Mouse (Mus musculus) v-Abl transformed pro-B cells (cell line): ENCODE data around the gene Mgat5b.
"Not testable (repeated sequence)": the region's sequence is repeated elsewhere in the genome, so short reads cannot be mapped to it uniquely, and the experiment has no call there.

ENCODE experiments used
- in situ Hi-C, 2 experiments: fragments of 400-800 bp; cut with MboI; formaldehyde crosslinking; loops; one replicate each; pipeline ENCODE4 v1.15.1; 2025; ENCODE audit not compliant: unreplicated experiment in 2 of 2

Gene Mgat5b

DNA sequence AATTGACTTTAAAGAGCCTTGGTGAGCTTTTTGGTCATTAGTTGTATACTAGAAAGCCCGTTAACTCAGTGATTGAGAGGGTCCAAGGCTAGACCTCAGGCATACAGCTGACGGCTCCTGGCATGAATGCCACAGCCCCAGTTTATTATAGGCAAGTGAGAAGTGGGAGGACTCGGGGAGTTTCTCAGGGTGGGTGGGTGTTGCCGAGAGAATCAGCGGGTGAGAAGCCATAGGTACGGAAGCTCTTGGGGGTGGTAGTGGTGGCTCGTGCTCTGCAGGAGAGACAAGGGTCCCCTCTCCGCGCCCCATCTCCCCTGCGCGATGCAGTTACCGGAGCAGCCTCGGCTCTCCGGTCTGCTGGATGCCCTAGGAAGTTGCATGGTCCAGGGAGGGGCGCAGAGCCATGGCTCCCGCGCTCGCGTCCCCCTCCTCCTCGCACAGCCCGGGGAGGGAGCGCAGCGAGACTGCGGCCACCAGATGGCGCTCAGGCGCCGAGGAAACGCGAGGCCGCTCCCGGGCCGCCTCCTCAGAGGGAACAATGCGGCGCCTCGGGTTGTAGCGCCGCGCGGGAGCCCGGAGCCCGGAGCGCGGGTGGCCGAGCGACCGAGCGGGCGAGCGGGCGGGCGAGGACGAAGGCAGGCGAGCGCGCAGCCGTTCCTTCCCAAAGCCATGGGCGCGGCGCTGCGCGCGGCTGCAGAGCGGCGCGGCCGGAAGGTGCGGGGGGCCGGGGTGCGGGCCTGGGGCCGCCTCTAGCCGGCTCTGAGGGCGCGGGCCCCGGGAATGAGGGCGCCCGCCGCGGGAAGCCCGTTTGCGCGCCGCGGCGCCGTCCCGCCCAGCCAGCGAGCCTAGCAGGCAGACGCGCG, at the start of gene Mgat5b:
Gene Mgat5b, plus strand, starts transcription at position 541 of the 863 bp plus-strand sequence.
- in situ Hi-C loops: no loop called here

DNA sequence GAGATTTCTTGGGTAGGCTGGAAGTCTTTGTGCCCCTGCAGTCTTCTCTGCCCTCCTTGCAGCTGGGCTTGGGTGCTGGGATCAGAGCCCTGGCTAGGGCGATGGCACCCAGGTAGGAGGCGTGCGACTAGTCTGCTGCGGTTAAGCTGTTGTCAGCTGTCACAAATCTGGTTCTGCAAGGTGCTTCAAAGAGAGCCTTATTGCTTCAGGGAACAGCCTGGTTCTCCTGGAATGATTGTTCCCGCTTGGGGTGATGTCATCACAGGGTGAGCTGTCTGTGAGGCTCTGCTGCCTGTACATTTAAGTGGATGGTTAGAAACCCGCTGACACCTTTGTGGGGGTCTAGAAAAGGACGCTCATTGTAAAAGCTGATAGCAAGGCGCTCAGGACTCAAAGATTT, 49.4 kb upstream of the Mgat5b start:
- in situ Hi-C loops: loop anchor here in 1 of 2 experiments (25.0 kb wide), 1 partner anchor 968 kb away; the partner anchor contains the start of genes Afmid, Birc5 and Tk1

DNA sequence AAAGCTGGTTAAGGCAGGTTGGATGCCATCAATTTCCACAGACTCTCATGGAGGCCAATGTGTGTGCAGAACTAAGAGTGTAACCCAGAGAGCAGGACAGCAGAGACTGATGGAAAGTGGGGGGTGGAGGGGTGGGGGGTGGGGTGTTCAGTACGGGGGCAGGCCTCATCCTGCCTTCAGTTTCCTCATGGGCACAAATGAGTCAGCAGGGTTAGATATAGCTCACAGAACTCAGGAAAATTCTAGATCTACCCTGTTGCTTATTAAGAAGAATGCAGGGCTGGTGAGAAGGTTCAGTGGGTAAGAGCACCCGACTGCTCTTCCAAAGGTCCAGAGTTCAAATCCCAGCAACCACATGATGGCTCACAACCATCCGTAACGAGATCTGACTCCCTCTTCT, 49.0 kb upstream of the Mgat5b start:
- in situ Hi-C loops: loop anchor here in 1 of 2 experiments (25.0 kb wide), 1 partner anchor 968 kb away; the partner anchor contains the start of genes Afmid, Birc5 and Tk1

DNA sequence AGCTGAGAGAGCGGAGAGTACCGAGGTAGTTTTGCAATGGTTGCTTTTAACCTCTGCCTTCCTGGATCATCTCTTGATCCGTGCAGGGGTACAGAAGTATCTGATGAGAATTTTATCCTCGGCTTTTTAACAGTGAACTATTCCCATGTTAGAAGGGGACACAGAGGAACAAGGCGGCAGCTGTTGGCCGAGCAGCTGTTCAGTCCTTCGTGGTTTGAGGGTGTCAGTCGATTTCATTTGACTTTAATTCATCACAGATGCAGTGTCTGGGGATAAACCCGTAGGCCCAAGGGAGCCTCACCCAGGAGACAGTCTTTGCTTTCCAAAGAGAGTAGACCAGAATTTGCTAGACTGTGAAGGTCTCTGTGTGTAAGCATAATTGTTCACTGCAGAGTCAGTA, 47.1 kb upstream of the Mgat5b start:
- in situ Hi-C loops: loop anchor here in 1 of 2 experiments (25.0 kb wide), 1 partner anchor 966 kb away; the partner anchor contains the start of genes Afmid, Birc5 and Tk1

DNA sequence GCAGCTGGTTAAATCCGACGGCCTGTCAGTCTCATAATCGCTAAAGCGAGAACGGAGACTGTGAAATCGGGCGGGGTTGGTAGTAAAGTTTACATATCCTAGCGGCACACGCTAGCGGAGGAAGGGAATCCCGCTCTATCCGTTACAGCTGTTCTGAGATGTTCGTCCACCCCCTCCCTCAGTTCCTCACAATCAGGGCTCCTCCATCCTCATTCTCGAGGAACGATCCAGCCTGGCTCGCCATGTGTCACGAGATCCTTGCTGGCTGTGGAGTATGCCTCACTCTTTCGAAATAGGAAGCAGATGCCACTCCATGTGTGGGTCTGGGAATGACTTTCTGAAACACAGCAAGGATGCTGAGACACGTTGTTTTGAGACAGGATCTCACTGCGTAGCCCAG, 44.7 kb upstream of the Mgat5b start:
- in situ Hi-C loops: loop anchor here in 1 of 2 experiments (25.0 kb wide), 1 partner anchor 963 kb away; the partner anchor contains the start of genes Afmid, Birc5 and Tk1

DNA sequence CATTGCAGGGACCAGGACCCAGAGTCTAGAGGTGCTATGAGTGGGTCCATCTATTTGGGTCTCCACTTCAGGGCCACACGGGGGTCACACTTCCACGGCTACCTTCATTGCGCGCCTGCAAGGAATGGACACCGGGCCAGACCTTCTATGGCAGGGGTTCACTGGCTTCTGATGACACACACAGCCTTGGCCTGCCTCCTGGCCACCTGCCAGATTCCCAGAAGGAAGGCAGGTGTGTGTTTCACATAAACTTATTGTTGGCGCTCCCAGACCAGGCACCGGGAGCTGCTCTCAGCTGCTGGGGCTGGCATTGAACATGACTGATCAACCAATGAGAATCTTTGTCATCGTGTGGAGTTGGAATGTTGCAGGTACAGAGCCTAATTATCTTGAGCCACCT, 40.2 kb upstream of the Mgat5b start:
- in situ Hi-C loops: loop anchor here (25.0 kb wide), 2 partner anchors 309 to 484 kb away; partner anchors contain the start of gene Sept9 (in 1 of the 2)

DNA sequence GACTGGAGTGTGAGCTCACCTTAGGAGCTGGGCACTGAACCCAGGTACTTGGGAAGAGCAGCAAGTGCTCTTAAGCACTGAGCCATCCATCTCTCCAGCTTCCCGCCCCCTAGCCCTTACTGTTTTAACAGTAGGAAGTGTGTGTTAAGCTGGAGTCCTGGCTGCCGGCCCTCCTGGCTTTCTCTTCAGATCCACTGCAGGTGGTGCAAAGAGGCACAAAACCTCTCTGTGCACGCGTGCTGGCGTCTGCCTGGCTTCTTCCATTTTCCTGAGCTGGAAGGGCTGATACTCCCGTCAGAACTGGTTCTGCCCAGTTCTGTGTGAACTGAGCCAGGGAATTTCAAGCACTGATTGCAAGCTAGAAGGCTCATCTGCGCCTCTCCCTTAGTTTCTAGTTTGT, 37.8 kb upstream of the Mgat5b start:
- in situ Hi-C loops: loop anchor here (10.0 to 25.0 kb wide), 4 partner anchors 134 to 481 kb away; partner anchors contain the start of gene Sept9 (in 1 of the 2)

DNA sequence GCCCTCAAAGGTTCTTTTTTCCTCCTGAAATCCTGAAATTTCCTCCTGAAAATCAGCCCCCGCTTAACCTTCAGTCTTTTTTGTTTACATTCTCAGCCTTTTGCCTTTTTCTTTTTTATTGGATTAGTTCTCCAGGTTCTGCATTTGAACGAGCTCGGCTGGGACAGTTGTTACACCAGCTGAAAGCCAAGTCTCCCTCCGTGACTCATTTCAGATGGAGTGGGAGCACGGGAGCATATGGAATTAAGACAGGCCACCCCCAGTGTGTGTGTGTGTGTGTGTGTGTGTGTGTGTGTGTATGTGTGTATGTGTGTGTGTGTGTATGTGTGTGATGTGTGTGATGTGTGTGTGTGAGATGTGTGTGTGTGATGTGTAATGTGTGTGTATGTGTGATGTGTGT, 37.2 kb upstream of the Mgat5b start:
- in situ Hi-C loops: loop anchor here (10.0 to 25.0 kb wide), 4 partner anchors 133 to 481 kb away; partner anchors contain the start of gene Sept9 (in 1 of the 2)

DNA sequence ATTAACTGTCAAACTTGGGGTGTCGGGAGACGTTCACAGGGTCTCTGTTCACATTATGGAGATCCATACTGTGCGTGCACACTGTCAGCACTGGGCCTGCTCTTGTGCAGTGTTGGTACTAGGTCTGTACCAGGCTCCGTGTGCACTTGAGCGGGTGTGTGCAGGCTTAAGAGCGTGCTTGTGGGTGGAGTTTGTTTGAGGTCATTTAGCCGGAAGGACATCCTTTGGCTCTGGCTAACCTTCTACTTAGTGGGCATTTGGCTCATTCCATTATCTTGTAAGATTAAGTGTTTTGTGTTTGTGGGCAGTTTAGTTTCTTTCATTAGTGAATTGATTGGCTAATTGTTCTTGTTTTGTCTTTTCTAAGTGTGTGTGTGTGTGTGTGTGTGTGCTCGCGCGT, 36.2 kb upstream of the Mgat5b start:
- in situ Hi-C loops: loop anchor here (10.0 to 25.0 kb wide), 4 partner anchors 132 to 480 kb away; partner anchors contain the start of gene Sept9 (in 1 of the 2)

DNA sequence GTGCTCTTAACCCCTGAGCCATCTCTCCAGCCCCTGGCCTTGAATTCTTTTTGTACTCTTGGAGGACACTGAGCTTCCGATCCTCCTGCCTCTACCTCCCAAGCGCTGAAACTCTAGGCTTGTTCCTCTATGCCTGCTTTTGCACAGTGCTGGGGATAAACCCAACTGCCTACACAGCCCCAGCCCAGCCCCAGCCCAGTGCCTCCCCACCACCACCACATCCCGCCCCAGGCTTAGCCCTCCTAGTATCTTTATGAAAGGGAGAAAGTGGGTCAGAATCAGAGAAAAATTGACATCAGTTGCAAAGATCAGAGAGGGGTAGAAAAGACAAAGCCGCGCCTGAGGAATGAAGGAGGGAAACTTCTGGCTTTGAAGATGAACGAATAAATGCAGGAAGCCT, 34.6 kb upstream of the Mgat5b start:
- in situ Hi-C loops: loop anchor here (10.0 to 25.0 kb wide), 4 partner anchors 131 to 478 kb away; partner anchors contain the start of gene Sept9 (in 1 of the 2)

DNA sequence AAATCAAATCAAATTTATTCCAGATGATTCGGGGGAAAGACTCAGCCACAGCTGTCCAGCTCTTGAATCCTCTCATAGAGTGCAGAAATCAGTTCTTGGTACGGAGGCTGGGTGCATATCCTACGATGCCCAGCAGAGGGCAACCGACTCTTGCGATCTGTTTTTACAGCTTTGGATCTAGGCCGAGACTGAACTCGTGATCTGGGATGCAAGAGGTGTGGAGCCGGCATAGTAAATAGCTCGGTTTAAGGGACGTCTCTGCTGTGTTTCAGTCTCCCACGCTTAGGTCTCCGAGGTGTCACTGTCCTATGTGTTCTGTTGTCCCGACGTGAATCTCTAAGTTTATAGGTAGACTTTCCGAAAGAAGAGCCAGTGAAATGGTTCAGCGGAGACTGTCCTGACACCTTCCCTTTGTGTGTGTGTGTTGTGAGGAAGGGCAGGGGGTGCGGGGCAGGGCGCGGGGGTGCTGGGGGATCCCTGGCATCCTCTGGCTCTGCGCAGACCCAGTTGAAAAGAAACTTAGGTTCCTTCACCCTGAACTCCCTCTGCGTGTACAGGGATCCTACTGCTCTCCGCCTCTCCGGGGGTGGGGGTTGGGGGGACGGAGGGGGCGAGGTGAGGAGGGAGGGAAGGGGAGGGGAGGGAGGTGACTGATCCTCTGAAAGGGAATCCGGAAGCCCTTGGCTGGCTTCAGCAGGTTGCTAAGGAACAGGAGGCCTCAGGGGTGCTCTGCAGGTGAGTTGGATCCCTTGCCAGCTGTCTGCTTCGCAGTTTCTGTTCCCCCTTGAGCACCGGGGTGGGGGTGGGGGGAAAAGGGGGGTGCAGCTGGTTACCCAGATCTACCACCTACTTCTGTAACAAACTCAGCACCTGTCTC, 33.1 kb upstream of the Mgat5b start:
- in situ Hi-C loops: loop anchor here (5.0 to 25.0 kb wide), 6 partner anchors 129 to 477 kb away; partner anchors contain the start of gene Sept9 (in 1 of the 2)

DNA sequence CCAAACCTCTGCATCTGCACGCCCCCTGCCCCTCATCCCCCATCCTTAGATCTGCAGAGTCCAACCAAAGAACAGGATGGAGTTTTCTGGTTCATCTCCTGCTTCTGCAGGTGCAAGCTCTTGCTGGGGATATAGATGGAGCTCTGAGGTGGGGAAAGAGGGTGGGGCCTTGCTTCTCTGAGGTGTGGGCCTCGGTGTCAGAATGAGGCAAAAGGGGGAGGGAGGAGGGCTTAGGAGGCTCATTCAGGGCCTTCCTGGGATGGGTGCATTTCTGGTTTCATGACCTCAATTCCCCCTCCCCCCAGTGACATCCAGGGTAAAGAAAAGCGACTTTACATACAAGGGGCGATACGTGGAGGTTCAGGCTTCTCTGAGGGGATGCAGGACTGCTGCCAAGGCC, 31.5 kb upstream of the Mgat5b start:
- in situ Hi-C loops: loop anchor here (5.0 to 25.0 kb wide), 6 partner anchors 128 to 475 kb away; partner anchors contain the start of gene Sept9 (in 1 of the 2)

DNA sequence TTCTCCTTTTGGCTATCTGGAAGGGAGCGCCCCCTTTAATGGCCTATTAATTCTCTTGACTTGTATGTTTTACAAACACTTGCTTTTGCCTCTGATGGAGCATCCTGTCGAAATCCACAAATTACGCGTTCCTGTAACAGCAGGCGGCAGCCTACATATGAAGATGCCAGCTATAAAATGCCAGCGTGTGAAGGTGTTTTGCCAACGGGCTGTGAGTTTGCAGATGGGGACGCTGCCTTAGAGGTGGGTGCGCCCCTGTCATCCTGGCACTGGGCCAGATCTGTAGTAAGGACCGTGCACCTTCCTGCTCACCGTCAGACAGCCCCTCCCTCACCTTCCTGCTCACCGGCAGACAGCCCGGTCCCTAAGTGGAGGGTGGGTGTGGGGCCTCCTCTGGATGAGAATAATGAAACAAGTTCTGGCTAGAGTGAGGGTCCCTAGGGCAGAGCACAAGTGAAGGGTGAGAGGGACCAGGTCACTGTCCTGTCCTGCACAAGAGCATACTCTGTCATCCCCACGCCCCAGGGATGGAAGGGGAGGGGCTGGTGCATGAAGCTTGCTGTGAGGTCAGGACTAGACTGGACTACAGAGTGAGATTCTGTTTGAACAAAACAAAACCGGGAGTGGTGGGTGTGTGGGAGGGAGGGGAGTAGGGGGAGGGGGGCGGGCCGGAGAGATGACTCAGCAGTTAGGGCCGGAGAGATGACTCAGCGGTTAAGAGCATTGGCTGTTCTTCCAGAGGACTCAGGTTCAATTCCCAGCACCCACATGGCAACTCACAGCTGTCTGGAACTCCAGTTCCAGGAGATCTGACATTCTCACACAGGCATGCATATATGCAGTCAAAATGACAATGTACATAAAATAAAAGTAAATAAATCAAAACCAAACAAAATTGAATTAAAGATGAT, 24.9 kb upstream of the Mgat5b start:
- in situ Hi-C loops: loop anchor here (25.0 kb wide), 2 partner anchors 294 to 469 kb away; partner anchors contain the start of gene Sept9 (in 1 of the 2)

DNA sequence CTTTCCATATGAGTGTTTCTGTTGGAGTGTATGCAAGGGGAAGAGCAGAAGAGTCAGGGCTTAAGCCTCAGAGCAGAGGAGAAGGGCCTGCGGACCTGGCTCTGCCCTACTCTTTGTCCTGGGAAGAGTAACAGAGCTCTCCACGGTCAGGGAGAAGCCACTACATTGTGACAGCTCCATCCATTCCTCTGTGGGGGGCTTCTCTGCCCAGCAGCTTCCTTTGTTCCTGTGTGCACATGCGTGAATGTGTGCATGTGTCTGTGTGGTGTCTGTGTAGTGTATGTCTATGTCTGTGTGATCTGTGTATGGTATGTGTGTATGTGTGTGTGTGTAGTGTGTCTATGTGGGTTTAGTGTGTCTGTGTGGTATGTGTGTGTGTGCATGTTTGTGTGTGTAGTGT, 23.3 kb upstream of the Mgat5b start:
- in situ Hi-C loops: loop anchor here (25.0 kb wide), 2 partner anchors 292 to 467 kb away; partner anchors contain the start of gene Sept9 (in 1 of the 2)

DNA sequence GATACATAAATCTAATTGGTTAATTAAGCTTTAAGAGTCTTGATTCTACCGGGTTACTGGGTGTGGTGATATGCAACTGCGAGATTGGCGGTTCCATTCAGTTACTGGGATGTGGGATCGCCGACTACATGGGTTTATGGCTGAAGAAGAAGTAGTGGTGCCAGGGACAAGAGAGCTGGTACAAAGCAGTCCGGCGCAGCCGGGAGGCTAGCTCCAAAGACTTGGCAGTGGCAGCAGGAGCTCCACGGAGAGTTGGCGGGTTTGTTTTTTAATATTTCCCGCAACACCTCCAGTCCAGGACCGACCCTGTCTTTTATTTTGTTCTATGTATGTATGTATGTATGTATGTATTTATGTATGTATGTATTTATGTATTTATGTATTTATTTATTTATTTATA, 19.4 kb upstream of the Mgat5b start:
- in situ Hi-C loops: loop anchor here (25.0 kb wide), 2 partner anchors 288 to 463 kb away; partner anchors contain the start of gene Sept9 (in 1 of the 2)

DNA sequence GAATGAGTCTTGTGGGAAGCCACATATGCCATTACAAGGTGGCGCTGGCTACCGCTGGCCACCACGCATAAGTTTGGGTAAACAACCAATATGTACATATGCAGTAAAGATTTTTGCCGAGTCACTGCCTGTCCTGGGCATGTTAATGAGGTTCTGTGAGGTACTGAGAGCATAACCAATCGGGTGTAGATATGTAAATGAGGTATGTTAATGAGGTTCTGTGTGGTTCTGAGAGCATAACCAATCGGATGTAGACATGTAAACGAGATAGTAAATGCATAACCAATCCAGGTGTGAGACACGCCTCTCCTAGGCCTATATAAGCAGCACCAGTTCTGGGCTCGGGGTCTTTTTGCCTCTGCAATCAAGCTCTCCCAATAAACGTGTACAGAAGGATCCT, 16.1 kb upstream of the Mgat5b start:
- in situ Hi-C loops: not testable (repeated sequence)

DNA sequence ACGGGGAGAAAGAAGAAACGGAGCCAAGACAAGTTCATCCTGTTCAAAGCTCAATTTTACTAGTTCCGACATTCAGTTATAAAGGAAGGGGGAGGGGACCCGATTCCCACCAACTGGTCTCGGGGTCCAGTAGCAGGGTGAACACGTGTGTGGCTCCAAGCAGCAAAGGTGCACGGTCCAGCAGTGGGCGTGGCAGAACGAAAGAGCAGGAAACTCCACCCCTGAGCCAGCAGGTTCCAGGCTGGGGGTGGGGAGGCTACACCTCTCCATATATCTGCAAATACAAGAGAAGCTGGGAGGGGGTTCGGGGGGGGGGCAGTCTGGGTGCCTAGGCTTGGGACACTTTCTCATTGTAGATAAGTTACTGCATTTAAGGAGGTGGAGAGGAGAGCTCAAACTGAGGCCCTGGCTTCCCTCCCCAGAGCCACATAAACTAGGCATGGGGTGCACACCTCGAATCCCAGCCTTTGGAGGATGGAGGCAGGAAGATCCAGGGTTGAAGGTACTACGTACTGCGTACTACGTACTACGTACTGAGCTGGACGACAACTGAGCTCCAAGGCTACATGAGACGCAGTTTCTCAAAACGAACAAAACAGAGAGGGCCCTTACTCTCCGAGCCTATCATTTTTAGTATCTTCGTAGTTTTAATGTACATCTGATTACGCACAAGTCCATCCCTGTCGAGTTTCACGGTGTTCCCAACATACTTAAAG, 12.8 kb upstream of the Mgat5b start:
- in situ Hi-C loops: no loop called here

DNA sequence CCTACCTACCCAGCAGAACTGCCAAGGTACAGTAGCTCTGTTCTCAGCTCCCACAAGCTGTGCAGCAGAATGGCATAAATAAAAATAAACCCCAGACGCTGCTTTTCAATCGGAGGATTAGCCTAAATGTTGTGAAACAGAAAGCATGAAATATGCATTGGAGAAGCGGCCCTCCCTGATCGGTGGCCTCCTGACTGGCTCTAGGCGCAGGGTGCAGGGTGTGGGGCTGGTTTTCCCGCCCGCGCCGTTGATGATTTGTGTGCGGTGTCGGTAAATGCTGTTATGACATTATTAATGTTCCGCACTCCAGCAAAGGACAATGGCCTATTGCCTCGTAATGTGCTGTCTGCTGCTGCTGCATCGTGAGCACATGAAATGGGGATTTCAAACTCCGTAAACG, 5.1 kb upstream of the Mgat5b start:
- in situ Hi-C loops: no loop called here
